Mouse (Mus musculus) ovary, postnatal 14 days (tissue): Measurements from ENCODE around the gene Shisal2b.
A peak's percentile ranks its signal among the peaks of the same experiment; 100 is the strongest.

Source experiments
- DNase-seq: peaks from one replicate; pipeline ENCODE4 v3.0.0; 2022; ENCODE audit warnings: low spot score

The Shisal2b gene

DNA sequence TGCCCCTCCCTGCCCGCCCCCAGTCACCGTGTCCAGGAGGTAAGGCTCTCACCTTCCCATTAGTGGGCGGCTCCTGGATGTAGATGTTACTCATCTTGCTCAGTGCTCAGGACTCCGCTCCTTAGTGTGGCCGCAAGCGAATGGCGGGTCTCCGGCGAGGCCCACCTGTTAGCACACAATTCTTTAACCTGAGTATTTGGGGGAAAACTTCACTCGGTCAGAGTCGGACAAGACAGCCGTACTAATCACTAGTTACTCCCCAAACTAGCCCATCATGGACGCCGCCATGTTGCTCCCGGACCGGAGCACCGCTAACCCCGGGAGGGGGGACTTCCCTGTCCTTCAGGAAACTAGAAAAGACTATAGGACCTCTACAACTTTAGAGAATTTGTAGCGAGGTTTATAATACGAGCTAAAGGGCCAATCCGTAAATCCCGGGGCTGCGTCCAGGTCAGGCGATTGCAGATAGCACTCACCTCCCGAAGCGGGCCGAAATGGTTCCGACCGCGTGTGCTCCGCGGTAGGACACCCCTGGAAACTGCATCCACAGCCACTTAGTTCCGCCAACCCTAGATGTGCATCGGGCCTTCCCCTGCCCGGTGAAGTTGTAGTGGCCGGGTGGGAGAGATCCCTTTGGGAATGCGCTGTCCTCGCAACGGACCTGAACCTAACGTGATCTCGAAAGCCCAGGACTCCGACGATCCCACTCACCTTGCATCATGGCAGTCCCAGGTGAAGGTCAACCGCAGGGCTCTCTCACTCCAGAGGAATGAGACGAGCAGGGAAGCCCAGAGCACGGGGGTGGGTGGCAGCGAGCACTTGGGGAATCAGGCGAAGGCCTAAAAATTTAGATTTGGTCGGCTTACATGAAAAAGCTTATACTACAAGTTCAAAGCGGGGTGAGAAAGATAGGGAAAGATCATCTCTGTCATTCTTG, 46.8 kb downstream of the Shisal2b start, which contains the start of gene Cwc27:
Gene Cwc27 (minus strand): TSS at position 508 of the 937 bp plus-strand sequence.
- peak; percentile 77 for DNase-seq

DNA sequence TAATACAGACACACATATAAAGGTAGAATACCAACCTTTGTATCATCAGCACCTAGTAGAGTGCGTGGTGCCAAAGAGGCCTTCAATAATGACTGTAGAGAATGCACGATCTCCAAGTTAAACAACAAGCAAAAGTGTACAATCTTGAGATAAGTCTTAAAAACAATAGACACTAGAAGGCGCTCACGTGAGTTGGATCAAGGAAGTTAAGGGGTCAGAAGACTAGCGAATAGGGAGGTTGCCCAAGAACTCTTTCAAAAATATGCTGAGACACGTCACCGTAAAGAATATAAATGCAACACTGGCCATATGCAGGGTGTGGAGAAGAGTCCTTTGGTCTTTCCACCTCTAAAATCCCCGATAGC, 47.4 kb downstream of the Shisal2b start:
- DNase-seq: peak; percentile 3

DNA sequence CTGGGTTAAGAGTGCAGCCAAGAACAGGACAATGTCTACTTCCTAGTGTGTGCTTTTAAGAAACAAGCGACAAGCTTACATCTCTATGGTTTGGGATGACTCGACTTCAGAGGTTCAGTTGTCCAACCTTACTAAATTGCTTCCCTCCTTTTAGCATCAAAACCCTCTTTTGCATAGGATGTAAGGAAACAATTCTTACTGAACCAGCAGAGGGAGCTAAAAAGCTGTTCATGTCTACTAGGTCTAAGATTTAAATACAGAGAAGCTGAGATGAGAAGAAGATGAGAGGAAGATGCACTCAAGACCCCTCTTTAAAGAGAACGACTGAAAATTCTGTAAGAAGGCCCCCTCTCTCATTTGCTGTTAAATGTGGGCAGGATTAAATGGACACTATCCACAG, 58.0 kb downstream of the Shisal2b start:
- DNase-seq: peak; percentile 8

DNA sequence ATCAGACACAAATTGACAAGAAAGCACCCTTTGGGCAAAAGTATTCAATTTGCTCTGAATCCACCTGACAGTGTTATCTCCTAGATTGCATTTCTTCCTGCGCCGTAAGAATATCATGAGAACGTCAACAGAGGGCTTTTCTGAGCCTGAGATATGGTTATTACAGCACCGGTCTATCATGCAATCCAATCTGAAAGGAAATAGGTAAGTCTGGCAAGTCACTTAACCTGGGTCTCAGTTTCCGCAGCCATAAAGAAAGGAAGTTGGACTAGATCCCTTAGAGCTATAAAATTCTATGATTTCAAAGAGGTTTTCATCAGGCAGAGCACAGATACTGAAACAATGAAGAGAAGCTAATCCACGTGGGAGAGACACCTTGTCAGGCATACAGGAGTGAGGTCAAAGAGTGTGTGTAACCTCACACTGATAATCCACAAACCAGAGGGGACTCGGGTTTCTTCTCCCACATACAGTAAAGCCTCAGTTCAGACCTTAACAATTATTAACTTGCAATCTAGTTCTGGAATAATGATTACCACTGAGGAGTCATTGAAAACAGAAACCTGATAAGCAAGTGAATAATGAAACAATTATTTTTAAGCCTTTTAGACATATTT, 64.0 kb downstream of the Shisal2b start:
- no peak for DNase-seq

DNA sequence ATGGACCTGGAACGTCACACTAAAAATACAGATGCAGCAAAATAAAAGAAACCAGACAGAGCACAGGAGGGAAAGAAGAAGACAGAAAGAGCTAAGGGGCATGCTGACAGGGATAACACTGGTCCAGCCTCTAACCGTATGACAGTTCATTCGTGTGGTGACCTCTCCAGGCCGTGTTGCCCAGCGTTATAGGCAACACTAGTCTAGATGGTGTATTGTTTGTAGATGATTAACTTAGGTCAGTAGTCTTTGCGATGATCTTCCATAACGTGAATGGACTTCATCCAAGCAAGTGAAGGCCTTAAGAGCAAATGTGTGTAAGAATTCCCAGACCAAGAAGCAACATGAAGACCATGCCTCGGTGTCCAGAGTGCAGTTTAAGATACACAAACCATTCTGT, 64.6 kb downstream of the Shisal2b start:
- no peak for DNase-seq
